Mouse (Mus musculus) C2C12 (cell line): ENCODE measurements around the gene Lars2.

Source experiments
- CEBPB ChIP-seq: IDR thresholded peaks from one replicate; pipeline ENCODE4 v1.6.1; 2011; ENCODE audit warnings: low read depth, mild to moderate bottlenecking, control low read depth, moderate library complexity
- CTCF ChIP-seq: IDR thresholded peaks from one replicate; pipeline ENCODE4 v1.5.1; 2011; ENCODE audit not compliant: control insufficient read depth, insufficient read depth, insufficient read length
- MYOD1 ChIP-seq: IDR thresholded peaks from one replicate; pipeline ENCODE4 v1.6.1; 2011; ENCODE audit warnings: low read depth; ENCODE audit not compliant: control insufficient read depth, insufficient read length
- MYOG ChIP-seq: IDR thresholded peaks from one replicate; pipeline ENCODE4 v1.6.1; 2011; ENCODE audit not compliant: control insufficient read depth, insufficient read length; ENCODE audit errors: extremely low read depth
- USF1 ChIP-seq: IDR thresholded peaks from one replicate; pipeline ENCODE4 v1.6.1; 2011; ENCODE audit warnings: low read depth, mild to moderate bottlenecking, control low read depth, moderate library complexity

DNA sequence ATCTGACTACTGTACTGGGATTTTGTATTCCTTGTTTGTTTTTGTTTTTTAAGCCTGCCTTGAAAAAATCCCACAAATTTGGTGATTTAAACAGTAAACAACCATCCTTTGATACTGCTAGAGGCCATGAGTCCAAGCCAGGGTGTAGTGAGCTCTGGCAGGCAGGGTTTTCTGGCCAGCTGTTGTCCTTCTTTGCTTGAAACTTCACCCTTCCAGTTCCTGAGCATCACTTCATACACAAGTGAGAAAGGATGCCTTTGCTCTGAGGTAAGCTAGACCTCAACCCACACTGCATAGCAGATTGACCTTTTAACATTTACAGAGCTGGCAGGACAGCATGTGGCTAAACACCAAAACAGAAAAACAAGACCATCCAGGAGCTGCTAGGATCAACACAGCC lies 102.4 kb downstream of the Lars2 start:
- TF ChIP-seq CTCF (no peak), USF1 (no peak), MYOD1 (no peak), MYOG (no peak), CEBPB (no peak)
